Mouse (Mus musculus) erythroid progenitor cell, adult 5-6 weeks (primary cell): ENCODE results near the gene Eif4a2. TPM values are rescaled to one million over a fixed set of nuclear protein-coding genes. Genes with fewer than 3 reads are reported as not detected.

Source experiments
- ATAC-seq: replicated peaks from 2 replicates; pipeline ENCODE4 v1.8.0; 2016; ENCODE audit warnings: moderate number of reproducible peaks, mild to moderate bottlenecking, moderate TSS enrichment, inconsistent platforms; ENCODE audit not compliant: poor library complexity, low FRiP score, severe bottlenecking
- total RNA-seq, 2 experiments: library from RNA; stranded (forward) in 1 of 2; stranded (reverse) in 1 of 2; fragments of 150-400 nt in 1 of 2; fragments of 186-747, 209-891 nt in 1 of 2; gene quantifications; 2 replicates each; pipeline versions ENCODE4 v1.2.3 to v1.2.4; 2015 to 2017; ENCODE audit warnings: low replicate concordance in 2 of 2

The Eif4a2 gene
- total RNA-seq, 2 experiments from 2014 or later: 140 to 189 TPM

DNA sequence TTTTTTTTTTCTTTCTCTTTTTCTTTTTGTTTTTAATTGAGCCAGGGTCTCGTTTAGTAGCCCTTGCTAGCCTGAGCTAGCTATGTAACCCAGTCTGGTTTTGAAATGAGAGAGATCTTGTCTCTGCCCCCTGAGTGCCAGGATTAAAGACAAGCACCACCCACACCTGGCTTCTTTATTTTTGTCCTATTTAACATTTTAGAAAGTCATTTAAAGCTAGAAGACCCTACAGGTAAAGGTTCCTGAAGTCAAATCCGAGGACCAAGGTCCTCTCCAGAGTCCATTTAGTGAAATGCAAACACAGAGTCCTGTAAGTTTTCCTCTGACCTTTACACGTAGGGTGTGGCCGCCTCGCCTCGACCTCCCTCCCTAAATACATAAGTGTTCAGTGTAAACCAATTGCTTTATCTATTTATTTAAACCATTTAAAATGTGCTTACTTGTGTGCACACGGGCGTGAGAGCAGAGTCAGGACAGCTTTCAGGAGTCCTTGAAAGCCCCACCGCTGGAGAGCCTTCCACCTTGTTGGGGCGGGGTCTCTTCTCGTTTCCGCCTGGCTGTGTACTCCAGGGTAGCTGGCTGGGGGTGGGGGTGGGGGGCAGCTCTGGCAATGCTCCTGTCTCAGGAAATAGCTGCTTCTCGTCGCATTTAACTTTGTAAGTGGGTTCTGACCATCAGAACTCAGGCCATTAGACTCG is 4.8 kb upstream of the Eif4a2 start:
- no peak for ATAC-seq

DNA sequence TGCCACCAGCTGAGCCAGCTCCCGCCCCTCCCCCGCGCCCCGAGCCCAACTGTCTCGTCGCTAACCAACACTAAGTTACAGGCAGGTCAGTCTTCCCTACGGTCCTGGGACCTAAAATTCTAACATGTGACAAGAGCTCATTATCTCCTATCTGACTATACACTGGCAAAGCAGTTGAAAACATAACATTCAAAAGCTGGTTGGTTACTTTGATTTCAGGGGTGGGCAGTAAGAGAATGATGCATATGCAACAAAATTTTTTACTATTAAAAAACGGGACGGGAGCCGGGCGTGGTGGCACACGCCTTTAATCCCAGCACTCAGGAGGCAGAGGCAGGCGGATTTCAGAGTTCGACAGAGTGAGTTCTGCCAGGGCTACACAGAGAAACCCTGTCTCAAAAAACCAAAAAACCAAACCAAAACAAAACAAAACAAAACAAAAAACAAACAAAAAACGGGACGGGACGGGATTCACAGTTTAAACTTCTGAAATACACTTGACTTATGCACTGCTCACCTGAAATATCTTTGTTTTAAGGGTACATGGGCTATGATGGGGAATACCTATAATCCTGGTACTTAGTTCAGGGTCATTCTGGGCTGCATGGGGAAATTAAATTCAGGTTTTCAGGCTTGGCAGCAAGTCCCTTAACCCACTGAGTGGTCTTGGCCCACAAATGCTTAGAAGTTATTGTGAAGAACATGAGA is 4.1 kb upstream of the Eif4a2 start:
- ATAC-seq: no peak

DNA sequence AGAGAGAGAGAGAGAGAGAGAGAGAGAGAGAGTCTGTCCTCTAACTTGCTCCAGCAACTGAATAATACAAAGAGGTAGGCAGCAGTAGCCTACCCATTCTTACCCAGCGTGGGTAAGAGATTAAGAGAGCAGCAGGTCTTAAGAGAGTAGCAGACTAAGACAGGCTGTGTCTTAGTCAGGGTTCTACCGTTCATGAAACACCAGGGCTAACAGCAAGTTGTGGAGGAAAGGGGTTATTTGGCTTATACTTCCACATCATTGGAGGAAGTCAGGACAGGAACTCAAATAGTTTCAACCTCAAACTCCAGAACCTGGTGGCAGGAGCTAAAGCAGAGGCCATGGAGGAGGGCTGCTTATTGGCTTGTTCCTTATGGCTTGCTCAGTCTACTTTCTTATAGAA is 3.4 kb upstream of the Eif4a2 start:
- no peak for ATAC-seq

DNA sequence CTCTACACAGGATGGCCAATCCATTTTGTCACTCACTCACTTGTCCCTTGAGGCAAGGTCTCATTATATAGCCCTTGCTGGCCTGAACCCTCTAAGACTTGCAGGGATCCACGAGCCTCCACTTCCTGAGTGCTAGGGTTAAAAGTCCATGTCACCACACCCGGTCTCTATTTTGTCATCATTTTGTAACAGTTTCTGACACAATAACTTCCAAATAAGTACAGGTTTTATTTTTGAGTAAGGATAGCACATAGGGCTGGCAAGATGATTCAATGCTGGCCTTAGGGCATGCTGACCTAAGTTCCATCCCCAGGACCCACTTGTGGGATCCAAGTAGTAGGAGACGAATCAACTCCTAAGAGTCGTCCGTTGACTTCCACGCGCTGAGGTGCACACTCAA is 1.1 kb upstream of the Eif4a2 start:
- ATAC-seq: no peak

DNA sequence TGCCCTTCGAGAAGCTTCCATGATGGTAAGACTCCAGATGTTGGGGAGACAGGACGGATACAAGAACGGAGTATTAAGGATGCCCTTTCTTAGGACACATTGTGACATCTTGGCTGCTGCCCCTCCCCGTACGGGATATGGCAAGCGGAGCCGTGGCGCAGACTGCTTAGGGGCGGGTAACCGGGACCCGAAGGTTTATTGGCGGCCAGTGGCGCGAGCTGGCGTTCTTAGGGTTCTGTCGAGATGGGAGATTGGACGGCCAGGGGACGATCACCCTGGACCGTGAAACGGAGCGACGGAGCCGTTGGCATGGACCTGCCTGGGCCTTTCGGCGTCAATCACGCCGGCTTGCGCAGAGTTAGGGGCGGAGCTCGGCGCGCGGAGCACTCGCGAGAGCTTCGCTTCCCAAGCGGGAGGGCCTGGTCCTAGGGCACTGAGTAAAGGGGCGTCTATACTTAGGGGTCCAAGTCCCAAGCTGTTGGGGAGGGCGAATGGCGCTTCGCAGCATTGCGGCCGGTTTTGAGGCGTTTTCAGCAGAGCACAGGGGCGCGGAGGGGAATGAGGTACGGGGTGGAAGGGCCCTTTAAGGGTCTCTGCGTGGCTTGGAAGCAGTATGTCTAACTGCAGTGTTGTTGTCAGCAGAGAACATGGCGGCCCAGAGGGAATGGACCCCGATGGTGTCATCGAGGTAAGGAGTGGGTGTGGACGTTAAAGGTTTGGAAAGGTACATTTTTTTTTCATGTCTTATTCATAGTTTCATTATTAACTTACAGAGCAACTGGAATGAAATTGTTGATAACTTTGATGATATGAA is 909 bp downstream of the Eif4a2 start:
- peak; percentile 87 for ATAC-seq

DNA sequence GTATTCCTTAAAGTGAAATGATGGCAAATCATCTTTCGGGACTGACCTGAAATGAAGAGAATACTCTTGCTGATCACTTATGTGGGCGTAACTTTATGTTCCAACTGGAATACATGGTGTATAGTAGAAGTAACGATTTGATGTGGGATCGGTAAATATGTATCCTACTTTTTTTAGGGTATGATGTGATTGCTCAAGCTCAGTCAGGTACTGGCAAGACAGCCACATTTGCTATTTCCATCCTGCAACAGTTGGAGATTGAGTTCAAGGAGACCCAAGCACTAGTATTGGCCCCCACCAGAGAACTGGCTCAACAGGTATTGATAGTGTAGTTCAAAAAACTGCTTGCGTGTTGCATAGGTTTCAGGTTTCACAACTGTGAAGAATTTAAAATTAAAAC is 1.7 kb downstream of the Eif4a2 start:
- ATAC-seq: no peak

DNA sequence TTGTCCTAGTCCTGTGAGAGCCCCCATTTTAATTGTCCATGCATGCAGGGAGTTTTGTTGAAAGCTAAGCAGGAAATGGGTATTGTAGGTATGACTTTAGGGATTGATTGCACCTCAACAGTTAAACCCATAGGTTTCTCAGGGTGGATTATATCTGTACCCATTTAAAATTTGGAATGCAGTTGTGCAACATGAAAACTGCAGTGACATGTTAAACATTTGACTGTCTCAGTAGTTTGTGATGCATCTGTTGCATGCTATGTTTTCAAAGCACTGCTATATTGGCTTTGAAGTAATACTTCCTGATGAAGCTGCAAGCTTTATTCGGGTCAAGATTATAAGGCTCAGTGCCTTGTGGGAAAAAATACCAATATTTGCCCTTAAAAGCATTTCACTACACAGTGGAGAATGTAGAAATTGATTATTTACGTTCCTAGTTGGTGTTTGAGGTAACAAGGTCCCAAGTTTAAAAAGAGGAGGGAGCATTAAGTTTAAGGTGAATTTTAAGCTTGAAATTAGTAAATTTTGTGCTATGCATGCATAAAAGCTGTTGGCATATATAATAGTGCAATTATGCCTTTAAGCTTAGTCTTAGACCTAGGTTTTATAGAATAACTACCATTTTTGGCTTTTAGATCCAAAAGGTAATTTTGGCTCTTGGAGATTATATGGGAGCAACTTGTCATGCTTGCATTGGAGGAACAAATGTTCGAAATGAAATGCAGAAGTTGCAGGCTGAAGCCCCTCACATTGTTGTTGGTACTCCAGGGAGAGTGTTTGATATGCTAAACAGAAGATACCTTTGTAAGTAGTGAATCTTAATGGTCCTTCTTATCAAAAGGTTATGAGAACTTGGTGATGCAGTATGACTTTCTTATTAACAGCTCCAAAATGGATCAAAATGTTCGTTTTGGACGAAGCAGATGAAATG is 2.4 kb downstream of the Eif4a2 start:
- no peak for ATAC-seq

DNA sequence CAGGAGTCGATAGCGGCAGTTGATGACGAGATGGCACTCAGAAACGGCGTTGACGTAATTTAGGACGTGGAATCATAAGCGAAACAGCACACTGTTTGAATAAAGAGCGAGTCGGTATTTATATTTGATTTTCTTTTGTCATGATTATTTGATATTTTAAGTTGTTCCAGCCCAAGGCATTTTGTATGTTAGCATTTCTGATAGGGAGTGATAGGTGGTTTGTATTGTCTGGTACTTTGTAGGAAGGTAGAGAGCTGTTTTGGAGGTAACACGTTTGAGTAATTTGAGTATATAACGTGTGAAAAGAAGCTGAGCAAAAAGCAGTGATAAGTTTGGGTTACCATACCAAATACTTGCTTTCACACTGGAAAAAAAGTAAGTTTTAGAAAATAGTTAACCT is 5.1 kb downstream of the Eif4a2 start:
- no peak for ATAC-seq

DNA sequence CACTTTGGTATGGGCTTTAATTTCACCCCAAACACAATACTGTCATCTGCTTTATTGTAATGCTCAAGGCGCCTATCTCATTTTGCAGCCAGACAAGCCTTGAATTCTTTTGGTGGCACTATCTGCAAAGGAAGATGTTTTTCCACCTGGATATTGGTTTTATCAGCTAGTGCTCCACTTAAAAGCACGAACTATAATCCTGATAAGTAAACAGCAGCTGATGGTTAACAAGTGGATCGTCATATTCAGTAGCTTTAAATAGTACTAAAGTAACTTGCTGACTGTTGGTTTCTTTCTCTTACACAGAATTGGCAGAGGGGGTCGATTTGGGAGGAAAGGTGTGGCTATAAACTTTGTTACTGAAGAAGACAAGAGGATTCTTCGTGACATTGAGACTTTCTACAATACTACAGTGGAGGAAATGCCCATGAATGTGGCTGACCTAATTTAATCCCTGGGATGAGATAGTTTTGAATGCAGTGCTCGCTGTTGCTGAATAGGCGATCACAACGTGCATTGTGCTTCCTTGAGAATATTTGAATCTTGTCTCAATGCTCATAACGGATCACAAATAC is 5.7 kb downstream of the Eif4a2 start:
- ATAC-seq: no peak

DNA sequence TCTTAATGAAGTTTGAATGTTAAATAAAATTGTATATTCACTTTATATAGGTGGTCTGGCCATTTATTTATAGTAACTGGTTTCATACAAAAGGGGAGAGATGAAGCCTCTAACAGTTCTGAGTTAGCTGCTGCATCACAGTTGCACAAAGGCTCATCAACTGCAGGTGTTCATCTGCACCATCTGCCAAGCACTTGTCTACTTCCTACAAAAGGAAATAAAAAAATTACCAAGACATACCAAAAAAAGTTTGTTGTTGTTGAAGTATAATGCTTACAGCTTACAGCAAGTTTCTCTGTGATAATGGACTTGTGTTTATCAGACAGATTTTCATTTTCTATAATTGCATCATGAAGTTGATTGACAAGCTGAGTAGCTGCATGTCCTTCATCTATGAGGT is 6.7 kb downstream of the Eif4a2 start:
- ATAC-seq: no peak

DNA sequence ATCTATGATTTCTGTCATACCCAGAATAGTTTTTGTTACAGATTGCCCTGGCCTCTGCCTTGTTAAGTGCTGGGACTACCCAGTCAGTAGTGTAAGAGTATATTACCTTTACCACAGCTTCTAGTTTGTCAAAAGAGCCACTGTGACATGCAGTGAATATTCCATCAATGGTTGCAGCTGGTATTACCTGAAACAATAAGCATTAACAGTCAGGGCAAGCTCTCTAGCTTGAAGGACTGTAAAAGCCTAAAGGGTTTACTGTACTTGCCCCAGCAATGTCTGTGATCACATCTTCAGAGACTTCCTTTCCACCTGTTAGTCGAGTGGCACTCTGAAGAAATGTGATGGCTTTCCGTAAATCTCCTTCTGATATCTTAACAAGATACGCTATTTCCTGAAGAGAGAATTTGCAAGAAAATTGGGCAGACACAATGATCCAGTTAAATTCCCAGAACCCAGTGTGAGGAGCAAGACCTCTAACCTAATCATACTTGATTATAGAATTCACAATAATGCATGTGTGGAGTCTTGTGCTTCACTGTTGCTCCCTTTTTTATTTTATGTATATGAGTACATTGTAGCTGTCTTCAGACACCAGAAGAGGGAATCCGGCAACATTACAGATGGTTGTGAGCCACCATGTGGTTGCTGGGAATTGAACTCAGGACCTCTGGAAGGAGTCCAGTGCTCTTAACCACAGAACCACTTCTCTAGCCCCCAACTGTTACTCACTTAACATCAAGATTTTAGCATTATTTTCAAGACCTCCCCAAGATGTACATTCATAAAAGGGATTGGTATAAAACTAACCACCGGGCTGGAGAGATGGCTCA is 7.3 kb downstream of the Eif4a2 start:
- no peak for ATAC-seq

DNA sequence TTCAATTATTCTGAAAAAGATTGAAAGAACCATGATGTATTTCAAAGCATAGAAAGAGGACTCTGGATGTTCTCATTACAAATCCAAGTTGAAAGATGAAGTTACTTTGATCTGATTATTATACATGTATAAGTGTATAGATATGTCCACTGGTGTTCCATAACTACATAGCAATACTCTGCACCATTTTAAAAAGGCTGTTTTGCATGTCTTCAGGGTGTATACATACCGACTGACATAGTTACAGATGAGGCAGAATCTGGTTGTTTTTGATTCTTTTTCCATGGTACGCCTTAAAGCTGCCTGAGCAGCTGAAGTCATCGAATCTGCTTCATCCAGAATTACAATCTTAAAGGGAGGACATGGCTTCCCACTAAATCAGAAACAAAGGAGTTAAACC is 8.2 kb downstream of the Eif4a2 start:
- ATAC-seq: no peak

DNA sequence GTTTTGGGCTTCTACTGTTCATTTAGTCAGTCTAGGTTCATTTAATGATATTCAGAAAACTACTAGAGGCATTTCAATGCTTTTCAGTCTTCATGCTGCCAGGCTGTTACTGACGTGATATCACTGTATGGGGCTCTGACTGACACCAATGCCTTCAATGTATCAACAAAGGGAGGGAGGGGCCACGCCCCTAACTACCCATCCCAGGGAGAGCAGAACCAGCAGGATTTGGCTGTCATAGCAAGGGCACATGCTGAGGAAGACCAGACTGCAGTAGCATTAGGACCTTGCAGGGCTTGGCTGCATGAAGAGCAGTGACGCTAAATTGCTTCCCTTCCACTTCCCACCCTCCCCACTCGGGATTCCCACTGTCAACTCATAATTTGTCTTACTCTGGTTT is 9.9 kb downstream of the Eif4a2 start:
- ATAC-seq: no peak

DNA sequence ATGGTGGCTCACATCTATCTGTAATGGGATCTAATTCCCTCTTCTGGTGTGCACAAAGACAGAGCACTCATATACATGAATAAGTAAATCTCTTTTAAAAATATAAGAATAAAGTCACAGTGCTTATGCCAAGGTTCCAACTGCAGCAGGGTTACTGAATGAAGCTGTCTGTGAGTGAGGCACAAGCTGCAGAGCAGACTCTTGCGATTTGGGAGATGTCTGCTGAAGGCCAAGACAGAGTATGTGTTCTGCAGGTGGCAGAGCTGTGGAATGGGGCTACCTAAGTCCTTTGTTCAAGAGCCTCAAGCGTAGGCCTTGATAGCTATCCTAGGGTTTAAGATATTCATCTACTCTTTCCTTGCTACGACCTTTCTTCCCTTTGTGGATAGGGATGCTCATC is 15.2 kb downstream of the Eif4a2 start:
- no peak for ATAC-seq

DNA sequence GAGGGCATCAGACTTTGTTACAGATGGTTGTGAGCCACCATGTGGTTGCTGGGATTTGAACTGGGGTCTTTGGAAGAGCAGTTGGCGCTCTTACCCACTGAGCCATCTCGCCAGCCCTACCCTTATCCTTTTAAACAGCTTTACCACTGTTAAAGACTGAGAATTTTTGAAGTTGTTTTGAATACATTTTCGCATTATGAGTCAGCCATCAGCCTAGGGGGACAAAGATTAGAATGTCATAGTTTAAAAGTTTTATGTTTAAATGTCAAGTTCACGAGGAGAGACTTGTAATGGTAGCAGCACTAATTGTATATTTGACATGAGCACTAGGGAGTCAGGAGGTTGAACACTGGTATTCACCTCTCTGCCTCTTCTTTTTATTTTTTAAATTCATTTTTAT is 15.9 kb downstream of the Eif4a2 start:
- ATAC-seq: no peak

DNA sequence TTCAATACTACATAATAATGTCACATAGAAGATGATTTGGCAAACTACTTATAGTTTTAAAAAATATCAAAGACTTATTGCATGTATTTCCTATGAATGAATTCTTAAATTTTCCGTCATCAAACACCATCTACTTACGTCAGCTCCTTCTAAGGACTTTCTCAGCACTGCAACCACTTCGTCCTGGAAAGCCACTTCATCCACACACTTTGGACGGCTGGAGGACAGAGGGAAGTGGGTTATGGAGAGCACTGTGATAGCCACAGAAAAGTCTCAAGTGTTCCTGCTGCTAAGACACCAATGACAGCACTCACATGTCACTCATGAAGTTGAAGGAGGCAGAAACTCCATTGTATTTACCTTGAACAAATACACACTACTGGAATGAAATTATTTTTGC is 17.2 kb downstream of the Eif4a2 start:
- ATAC-seq: no peak

DNA sequence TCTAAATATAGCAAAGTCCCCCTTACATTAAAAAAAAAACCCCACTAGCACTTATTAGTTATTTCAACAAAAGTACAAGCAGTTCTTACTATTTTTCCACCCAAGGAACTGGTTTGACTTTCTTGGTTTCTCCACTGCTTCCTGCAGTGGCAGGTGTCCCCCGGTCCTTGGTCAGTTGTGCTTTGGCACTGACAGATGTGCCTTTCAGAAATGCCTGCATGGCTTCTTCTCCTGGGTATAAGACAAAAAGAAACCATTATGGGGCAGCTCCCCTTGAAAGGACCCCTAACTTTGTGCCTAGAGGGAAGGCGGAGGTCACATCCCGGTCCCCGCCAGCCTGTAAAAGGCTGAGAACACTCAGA is 20.0 kb downstream of the Eif4a2 start:
- ATAC-seq: peak; percentile 32

DNA sequence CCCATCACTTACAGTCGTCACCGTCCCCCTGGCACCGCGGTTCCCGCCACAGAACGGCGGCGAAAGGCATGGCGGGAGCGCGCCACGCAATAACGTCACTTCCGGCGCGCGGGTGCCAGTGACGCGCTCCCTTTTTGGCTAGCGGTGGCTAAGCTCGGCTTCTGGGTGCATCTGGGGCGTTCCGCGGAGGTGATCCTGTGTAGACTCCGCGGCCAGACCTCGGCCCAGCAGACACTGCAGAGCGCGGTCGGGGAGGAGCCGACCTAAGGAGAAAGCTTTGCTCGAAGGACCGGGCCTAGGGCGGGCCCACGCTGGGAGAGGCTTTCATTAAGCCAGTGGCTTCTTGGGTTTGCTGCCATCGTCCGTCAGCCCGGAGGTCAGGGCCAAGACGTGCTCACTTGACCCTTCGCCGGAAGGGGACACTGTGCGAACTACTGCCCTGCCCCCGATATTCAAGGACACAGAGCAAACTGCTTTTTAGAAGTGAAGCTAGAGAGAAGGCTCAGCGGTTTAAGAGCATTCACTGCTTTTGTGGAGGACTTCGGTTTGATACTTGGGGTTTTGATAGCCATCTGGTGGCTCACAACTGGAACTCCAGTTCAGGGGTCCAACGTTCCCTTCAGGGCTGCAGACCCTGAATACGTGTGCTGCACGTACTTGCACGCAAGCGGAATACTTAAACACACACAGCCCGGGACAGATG is 20.6 kb downstream of the Eif4a2 start, which contains the start of gene Rfc4:
Gene Rfc4 (minus strand): TSS at position 65 of the 703 bp plus-strand sequence.
- peak; percentile 99 for ATAC-seq
